Mouse (Mus musculus) adrenal gland, postnatal 25 days (tissue): ENCODE measurements around the gene Oxld1. TPM values are rescaled to one million over a fixed set of nuclear protein-coding genes. Genes with fewer than 3 reads are reported as not detected.
"Not testable (repeated sequence)": the region's sequence is repeated elsewhere in the genome, so short reads cannot be mapped to it uniquely, and the experiment has no call there.

ENCODE experiments used
- DNase-seq: peaks from one replicate; pipeline ENCODE4 v3.0.0; 2021; ENCODE audit warnings: mixed read lengths
- total RNA-seq: library from RNA; stranded (reverse); gene quantifications from 2 replicates; pipeline ENCODE4 v1.2.3, GENCODE M21; 2021

Gene Oxld1
- total RNA-seq, 1 experiment from 2014 or later: 41.3 TPM

GRCm38 (mm10) chr11:120422651-120423568 is 35.0 kb downstream of the Oxld1 start:
- DNase-seq: peak; percentile 15

- no peak for DNase-seq
Measured at GRCm38 (mm10) chr11:120418592-120418991, 39.3 kb downstream of the Oxld1 start.

- DNase-seq: no peak
Measured at GRCm38 (mm10) chr11:120417852-120418251, 40.0 kb downstream of the Oxld1 start.

- not testable (repeated sequence) for DNase-seq
Measured at GRCm38 (mm10) chr11:120413621-120414020, 44.2 kb downstream of the Oxld1 start.

Other genes starting within 250 kb of the Oxld1 start
- 23.8 and 25.8 TPM in 2 replicates for gene Bahcc1, start 225.1 kb downstream of the Oxld1 start, total RNA-seq
- 1,036 and 1,352 TPM in 2 replicates for gene Actg1, start 109.5 kb downstream of the Oxld1 start, total RNA-seq
- 0.79 TPM in 1 of 2 replicates, not detected in the other for gene Fscn2, start 96.5 kb downstream of the Oxld1 start, total RNA-seq
- 35.8 and 55.1 TPM in 2 replicates for gene Faap100, start 79.3 kb downstream of the Oxld1 start, total RNA-seq
- gene Nploc4, start 20.4 kb downstream of the Oxld1 start, total RNA-seq: 83.9 and 98.7 TPM in 2 replicates
- gene Tspan10, start 15.4 kb downstream of the Oxld1 start, total RNA-seq: 7.3 TPM in 1 of 2 replicates, not detected in the other
- 0.27 TPM in 1 of 2 replicates, not detected in the other for gene Pde6g, start 4.6 kb downstream of the Oxld1 start, total RNA-seq
- 24.2 and 27.6 TPM in 2 replicates for gene Ccdc137, start within 50 bp of the Oxld1 start, total RNA-seq
- 22.6 and 22.8 TPM in 2 replicates for gene Arl16, start 9.5 kb upstream of the Oxld1 start, total RNA-seq
- gene Mrpl12, start 26.5 kb upstream of the Oxld1 start, total RNA-seq: 96.3 and 104 TPM in 2 replicates
- gene Slc25a10, start 33.8 kb upstream of the Oxld1 start, total RNA-seq: 102 and 151 TPM in 2 replicates
- gene Gcgr, start 72.6 kb upstream of the Oxld1 start, total RNA-seq: 1.0 and 3.5 TPM in 2 replicates
- 67.5 and 75.4 TPM in 2 replicates for gene Mcrip1, start 91.7 kb upstream of the Oxld1 start, total RNA-seq
- 1.4 TPM in 1 of 2 replicates, not detected in the other for gene Ppp1r27, start 93.1 kb upstream of the Oxld1 start, total RNA-seq
- gene P4hb, start 115.2 kb upstream of the Oxld1 start, total RNA-seq: 407 and 486 TPM in 2 replicates
- gene Arhgdia, start 123.6 kb upstream of the Oxld1 start, total RNA-seq: 333 and 334 TPM in 2 replicates
- gene Alyref, start 140.3 kb upstream of the Oxld1 start, total RNA-seq: 101 and 105 TPM in 2 replicates
- 81.5 and 102 TPM in 2 replicates for gene Anapc11, start 140.4 kb upstream of the Oxld1 start, total RNA-seq
- 3.1 TPM in 1 of 2 replicates, not detected in the other for gene Npb, start 150.4 kb upstream of the Oxld1 start, total RNA-seq
- 344 and 351 TPM in 2 replicates for gene Pcyt2, start 159.9 kb upstream of the Oxld1 start, total RNA-seq
- gene Sirt7, start 167.2 kb upstream of the Oxld1 start, total RNA-seq: 82.5 and 103 TPM in 2 replicates
- 69.7 and 76.5 TPM in 2 replicates for gene Mafg, start 175.5 kb upstream of the Oxld1 start, total RNA-seq
- gene Pycr1, start 185.7 kb upstream of the Oxld1 start, total RNA-seq: 1.3 TPM in 2 replicates
- gene Myadml2, start 190.1 kb upstream of the Oxld1 start, total RNA-seq: not detected in 2 replicates
- gene Notum, start 203.1 kb upstream of the Oxld1 start, total RNA-seq: 9.4 and 12.1 TPM in 2 replicates
- 83.4 and 112 TPM in 2 replicates for gene Aspscr1, start 214.9 kb upstream of the Oxld1 start, total RNA-seq